Mouse (Mus musculus) G1E (cell line): ENCODE data around the gene Olfr2.

Source experiments
- CTCF ChIP-seq: IDR thresholded peaks from 2 replicates; pipeline ENCODE4 v1.5.1; 2012; ENCODE audit warnings: low read depth, low read length, inconsistent platforms, mixed read lengths
- GATA1 ChIP-seq: IDR thresholded peaks from 2 replicates; pipeline ENCODE4 v1.6.1; 2012; ENCODE audit warnings: borderline replicate concordance, low read length, inconsistent platforms, mixed read lengths
- GATA2 ChIP-seq: IDR thresholded peaks from 2 replicates; pipeline ENCODE4 v1.6.1; 2012; ENCODE audit warnings: low read depth, low read length, inconsistent platforms, borderline replicate concordance
- POLR2AphosphoS5 ChIP-seq: IDR thresholded peaks from 2 replicates; pipeline ENCODE4 v1.6.1; 2012; ENCODE audit warnings: low read depth, low read length, inconsistent platforms; ENCODE audit not compliant: insufficient replicate concordance
- TAL1 ChIP-seq: conservative IDR thresholded peaks from 2 replicates; pipeline ENCODE4 v1.6.1; 2012; ENCODE audit warnings: low read depth, low read length, inconsistent platforms, mixed read lengths

DNA sequence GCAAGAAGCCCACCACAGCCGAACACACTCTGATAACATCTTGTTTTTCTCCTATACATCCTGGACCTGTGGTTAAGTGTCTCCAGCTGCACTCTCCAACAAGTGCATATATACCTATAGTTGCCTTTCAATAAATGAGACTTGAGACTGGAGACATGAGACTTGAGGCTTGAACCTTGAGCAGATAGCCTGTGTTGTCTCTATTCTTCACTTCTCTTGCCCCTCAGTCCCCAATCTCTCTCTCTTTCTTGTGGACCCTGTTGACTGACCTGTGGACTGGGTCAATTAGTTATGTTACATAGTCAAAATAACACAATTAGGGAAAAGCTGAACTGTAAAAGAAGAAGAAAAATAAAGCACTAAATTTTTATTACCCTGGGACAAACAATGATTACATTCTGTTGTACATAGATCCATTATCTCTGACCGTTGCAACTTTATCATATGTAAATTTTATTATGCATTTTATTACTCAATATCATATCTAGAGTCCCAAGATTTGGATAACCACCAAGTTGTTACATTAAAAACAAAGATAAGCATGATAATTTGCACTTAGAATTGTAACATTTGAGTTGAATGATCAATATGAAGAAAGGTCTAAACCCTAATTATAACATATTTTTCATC is 34.2 kb upstream of the Olfr2 start:
- TF ChIP-seq CTCF (no peak), GATA1 (no peak), TAL1 (no peak), POLR2AphosphoS5 (no peak), GATA2 (no peak)
